Mouse (Mus musculus): Measurements from ENCODE around the gene Qrich1.

The Qrich1 gene

DNA sequence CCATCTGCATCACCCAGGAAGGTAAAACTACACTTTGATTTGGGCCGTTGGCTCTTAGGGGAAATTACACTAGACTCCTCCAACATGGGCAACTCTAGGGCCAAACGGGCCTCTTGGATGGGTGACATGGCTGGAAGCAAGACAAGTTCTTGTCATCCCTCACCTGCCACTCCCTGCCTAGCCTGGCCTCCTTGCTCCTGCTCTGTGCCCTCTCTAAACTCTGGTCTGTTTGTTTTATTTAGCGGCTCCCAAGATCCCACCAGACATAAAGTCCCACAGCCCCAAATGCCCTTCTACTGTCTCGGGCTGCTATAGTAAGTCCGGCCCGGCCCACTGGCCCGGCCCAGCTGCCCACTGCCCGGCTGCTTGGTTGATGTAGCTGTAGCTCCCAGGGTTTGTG lies 47.1 kb downstream of the Qrich1 start:
- no peak for DNase-seq (ENCODE audit: low read depth, low spot score)

- no peak for DNase-seq (ENCODE audit: low read depth, low spot score)
These were observed 47.5 kb downstream of the Qrich1 start for GRCm38 (mm10) chr9:108564131-108564530.

DNA sequence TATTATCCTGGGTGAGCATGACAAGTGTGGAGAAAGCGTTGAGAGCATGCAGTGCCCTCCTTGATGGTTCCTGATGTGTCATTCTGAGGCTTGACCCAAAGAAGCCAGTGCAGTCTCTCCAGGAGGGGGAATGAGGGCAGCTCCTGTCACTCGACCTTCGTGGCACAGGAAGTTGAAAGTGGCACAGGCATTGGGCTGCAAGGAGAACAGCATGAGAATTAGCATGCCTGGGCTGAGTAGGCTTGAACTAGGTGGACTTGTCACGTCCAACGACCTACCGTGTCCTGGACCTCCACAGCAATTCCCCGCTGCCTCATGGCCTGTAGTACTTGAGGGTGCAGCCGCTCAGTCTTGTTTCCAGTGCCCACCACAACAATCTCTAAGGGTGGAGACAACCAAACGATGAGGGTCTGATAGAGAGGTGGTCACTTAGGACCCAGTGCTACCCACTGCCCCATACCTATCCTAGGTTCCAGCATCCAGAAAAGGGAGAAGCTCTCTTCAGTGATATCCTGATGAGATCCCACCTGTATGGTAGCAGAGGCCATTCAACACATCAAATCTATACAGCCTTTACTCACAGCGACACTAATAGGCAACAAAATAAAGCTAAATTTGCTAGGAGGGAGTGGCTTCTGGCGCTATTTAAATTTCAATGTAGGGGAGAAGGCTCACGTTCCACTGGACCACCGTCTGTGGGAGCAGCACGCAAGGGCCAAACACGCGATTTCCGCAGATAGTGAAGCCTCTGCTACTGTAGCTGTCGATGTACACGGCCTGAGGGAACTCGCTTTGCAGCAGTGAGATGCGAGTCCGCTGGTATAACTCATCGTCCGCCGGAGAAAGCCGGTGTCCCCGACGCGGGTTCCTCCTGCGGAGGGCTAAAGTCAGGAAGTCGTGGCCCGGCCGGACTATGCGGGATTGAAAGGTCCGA lies 49.5 kb downstream of the Qrich1 start:
- DNase-seq (ENCODE audit: low read depth, low spot score), result peak; percentile 16

DNA sequence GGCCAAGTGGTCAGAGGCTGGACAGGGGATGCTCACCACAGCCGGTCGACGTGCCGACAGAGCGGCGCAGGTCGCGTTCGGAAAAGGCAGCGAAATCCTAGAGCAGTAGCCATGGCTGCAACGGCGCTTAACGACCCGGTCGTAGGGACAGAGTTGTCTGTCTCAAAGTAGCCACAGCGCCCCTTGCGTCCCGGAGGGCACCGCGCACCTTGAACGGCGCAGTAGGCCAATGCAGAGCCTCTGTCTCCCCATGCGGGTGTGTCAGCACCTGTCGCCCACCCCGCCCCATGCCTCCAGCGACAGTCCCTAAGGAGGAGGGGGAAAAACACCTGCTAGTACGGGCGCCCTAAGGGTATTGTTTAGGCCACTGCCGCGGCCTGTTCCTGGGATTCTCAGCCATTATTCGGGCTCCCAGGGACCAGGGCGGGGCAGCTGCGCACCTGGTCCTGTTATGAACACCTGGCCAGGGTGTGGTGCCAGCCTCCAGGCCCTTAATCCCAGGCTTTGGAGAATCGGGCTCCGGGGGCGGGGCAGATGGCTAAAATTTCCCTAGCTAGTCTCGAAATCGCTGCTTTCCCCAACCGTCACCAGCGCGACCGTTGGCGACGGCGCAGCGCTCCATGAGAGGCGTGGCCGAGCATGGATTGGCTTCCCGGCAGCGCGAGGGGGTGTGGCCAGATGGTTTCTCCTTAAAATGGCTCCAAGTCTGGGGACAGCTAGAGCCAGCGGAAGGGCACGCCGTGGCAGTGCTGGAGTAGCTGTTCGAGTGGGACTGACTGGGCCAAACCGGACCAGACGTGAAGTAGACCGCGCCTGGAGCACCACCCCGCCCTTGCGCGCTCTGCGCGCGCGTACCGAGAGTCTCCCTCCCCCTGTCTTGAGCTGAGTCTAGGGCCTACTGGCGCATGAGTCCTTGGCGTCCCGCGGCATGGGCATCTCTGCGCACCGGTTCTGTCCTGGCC lies 50.5 kb downstream of the Qrich1 start, which contains the start of gene Ndufaf3:
Ndufaf3 (minus strand) TSS at position 620 of the 962 bp plus-strand sequence.
- DNase-seq (ENCODE audit: low read depth, low spot score), result peak; percentile 97

- no peak for DNase-seq (ENCODE audit: low read depth, low spot score)
These were observed 51.4 kb downstream of the Qrich1 start for GRCm38 (mm10) chr9:108567931-108568419.

DNA sequence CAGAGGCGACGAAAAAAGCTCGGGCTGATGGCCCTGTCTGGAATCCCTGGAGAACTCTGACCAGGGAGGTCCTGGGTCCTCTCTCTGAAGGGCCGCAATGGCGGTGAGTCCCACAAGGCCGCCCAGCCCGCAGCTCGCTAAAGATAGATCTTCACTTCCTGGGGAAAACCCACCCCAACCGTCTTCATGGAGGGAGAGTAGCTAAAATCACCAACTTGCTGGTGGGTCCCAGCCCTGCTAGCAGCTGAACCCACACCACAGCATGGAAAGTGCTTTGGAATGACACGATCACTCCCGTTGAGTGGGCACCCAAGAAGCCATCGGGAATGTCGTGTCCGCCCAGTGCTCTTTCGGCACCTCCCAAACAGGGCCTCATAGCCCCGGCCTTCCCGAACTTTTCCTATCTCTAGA lies 51.9 kb downstream of the Qrich1 start:
- DNase-seq (ENCODE audit: low read depth, low spot score), result peak; percentile 35

DNA sequence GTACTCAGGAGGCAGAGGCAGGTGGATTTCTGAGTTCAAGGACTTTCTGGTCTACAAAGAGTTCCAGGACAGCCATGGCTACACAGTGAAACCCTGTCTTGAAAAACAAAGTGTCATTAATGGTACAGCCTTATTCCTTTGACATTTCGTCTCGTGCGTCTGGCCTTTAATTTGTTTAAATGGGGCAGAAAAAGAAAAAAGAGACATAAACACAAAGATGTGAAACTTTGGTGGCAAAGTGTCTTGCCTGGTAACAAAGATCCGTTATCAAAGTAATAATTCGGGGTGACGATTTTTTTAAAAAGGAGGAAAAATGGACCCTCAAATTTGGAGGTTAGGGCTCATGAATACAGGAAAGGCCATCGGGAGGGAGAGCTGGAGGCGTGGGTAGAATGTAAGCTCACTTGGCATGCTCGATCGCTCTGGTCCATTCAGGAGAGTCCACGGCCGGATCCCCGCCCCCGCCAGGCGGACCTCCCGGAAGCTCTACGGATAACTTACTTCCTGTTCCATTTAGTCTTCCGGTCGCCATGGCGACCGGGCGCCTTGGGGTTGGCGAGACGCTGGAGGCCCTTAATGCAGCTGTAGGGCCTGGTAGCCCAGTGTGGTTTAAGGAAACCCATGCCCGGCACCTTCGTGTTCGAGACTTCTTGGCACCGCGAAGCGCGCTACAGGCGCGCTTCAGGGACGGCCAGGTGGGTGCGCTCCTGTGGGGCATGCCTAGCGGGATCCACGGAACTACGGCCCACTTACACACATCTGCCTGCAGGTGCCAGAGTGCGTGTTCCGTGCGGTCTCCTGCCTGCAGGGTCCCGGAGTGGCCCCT lies 53.0 kb downstream of the Qrich1 start, which contains the start of gene Dalrd3:
Dalrd3 (plus strand) TSS at position 506 of the 826 bp plus-strand sequence.
- peak; percentile 91 for DNase-seq (ENCODE audit: low read depth, low spot score)

DNA sequence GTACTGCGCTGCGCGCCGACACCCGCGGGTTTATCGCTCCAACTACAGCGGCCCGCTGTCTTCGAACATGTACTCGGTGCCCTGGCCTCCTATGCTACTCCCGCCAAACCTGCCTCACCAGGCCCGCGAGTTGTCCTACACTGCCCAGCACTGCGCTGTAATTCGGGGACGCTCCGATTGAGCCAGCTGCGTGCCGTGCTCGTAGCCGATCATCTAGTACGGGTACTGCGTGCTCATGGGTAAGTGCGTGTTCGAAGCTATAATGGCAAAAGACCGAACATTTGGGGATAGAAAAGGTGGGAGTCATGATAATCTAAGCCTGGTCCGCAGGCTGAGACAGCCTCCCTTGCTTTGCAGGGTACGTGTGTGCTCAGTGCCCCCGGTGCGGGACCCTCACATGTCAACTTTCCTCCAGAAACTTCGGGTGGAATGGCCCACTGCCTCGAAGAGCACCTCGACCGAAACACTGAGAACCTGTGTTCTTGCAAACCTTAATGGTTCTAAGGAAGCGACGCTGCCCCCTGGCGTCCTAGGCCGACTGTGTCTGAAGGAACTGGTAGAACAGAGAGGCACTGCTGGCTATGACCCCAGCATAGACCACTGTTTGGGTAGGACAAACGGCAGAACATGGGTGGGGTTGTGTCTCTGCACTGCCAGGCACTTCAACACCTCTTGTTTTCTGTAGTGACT lies 53.7 kb downstream of the Qrich1 start:
- peak; percentile 92 for DNase-seq (ENCODE audit: low read depth, low spot score)

GRCm38 (mm10) chr9:108571401-108571973 lies 54.9 kb downstream of the Qrich1 start:
- no peak for DNase-seq (ENCODE audit: low read depth, low spot score)

DNA sequence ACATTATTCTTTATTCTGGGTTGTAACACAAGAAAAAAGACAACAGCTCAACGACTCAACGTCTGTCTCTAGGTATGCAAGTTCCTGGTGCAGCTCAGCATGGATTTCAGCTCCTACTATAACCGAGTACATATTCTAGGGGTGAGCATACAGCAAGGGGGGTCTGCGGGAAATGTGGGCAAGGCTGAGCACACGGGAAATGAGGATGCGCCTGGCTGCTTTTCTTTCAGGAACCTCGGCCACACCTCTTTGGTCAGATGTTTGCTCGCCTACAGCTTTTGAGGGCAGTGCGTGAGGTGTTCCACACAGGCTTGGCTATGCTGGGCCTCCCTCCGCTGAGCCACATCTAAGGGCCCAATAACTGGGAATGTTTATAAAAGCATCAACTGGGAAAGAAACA lies 55.7 kb downstream of the Qrich1 start:
- no peak for DNase-seq (ENCODE audit: low read depth, low spot score)

- DNase-seq (ENCODE audit: low read depth, low spot score), result peak; percentile 83
These were observed 57.4 kb downstream of the Qrich1 start for GRCm38 (mm10) chr9:108573774-108574690.

DNA sequence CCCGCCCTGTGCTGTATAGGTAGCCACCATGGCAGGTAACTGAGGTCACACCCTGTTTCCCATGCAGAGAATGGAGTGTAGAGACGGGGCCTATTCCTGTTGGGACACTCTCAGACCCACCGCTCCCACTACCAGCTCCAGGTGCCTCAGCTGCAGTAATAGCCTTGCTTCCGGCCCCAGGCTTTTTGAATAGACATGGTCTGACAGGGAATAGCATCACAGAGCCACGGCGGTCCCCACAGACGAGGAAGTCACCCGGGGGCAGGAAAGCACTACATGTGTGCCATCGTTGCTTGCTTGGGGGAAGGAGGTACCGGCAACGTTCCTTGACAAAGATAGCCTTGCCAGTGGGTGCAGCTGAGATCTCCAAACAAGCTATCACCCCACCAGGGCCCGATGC lies 58.3 kb downstream of the Qrich1 start:
- no peak for DNase-seq (ENCODE audit: low read depth, low spot score)

GRCm38 (mm10) chr9:108575321-108576297 lies 59.0 kb downstream of the Qrich1 start:
- no peak for DNase-seq (ENCODE audit: low read depth, low spot score)

DNA sequence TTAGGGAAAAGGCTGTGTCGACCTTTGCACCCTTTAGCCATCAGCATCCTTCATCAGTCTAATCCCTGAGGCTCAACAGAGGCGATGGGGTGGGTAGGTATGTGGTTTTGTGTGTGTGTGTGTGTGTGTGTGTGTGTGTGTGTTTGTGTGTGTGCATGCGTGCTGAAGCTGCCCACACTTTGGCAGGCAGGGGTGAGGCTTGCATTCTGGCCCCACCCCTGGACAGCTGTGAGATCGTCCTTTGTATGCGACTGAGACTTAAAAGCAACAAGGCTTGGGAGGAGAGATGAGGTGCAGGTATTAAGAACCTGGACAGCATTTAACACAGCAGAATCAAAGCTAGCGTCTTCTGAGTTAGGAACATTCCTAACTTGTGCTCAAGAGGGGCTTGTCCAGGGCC lies 60.4 kb downstream of the Qrich1 start:
- no peak for DNase-seq (ENCODE audit: low read depth, low spot score)

DNA sequence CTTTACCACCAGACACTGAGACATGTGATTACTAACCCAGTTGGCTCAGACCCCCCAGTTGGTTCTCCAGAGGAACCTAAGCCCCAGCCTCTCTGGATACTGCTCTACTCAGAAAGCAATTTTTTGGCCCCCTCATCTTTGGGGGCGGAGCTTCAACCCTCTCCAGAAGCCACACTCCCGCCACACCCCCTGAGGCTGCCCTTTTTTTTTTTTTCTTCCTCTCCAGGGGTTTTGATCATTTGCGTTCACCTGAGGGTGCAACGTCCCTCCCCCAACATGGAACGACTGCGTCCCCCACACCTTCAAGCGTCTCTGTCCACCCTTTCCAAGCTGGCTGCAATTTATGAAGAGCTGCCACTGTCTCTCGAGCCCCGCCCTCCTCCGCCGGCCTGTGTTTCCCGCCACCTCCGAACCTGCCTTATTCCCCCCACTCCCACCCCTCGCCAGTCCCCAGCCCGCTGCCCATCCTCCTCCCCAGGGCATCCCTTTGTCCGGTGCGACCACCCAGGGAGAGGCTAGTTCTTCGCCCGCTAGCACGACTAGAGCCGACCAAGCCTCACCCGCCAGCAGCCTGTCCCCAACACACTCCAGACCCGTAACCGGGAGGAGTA lies 61.4 kb downstream of the Qrich1 start:
- peak; percentile 59 for DNase-seq (ENCODE audit: low read depth, low spot score)

GRCm38 (mm10) chr9:108578545-108579343 lies 62.1 kb downstream of the Qrich1 start, which contains the start of gene Wdr6:
Wdr6 (minus strand) TSS chr9:108578739.
- peak; percentile 95 for DNase-seq (ENCODE audit: low read depth, low spot score)

Measured in CD4-positive, CD25-positive, alpha-beta regulatory T cell, adult 2 months (primary cell).